Mouse (Mus musculus): ENCODE measurements around the gene P2rx7.

P2rx7 gene

GRCm38 (mm10) chr5:122695516-122695915 lies 51.8 kb downstream of the P2rx7 start:
- no peak for DNase-seq

GRCm38 (mm10) chr5:122698041-122698700 lies 54.5 kb downstream of the P2rx7 start:
- DNase-seq = peak in 1 of 2 experiments; percentile 67

GRCm38 (mm10) chr5:122698701-122699060 lies 55.0 kb downstream of the P2rx7 start:
- DNase-seq = no peak

GRCm38 (mm10) chr5:122700109-122700836 lies 56.6 kb downstream of the P2rx7 start:
- no peak for DNase-seq

GRCm38 (mm10) chr5:122700837-122701212 lies 57.1 kb downstream of the P2rx7 start:
- DNase-seq = peak in 1 of 2 experiments; percentile 29

- no peak for DNase-seq
These were observed 58.4 kb downstream of the P2rx7 start for GRCm38 (mm10) chr5:122702156-122702555.

GRCm38 (mm10) chr5:122703574-122703973 lies 59.9 kb downstream of the P2rx7 start:
- DNase-seq = no peak

GRCm38 (mm10) chr5:122704571-122704970 lies 60.9 kb downstream of the P2rx7 start:
- DNase-seq = no peak

GRCm38 (mm10) chr5:122705174-122705573 lies 61.5 kb downstream of the P2rx7 start:
- no peak for DNase-seq

GRCm38 (mm10) chr5:122706917-122707275 lies 63.2 kb downstream of the P2rx7 start:
- no peak for DNase-seq

GRCm38 (mm10) chr5:122707276-122708181 lies 63.8 kb downstream of the P2rx7 start, which contains the start of gene P2rx4:
TSS of gene P2rx4 (plus strand) at chr5:122707544.
- peak; percentile 91 to 92 for DNase-seq

- no peak for DNase-seq
These were observed 65.1 kb downstream of the P2rx7 start for GRCm38 (mm10) chr5:122708819-122709218.

GRCm38 (mm10) chr5:122715723-122716122 lies 72.0 kb downstream of the P2rx7 start:
- DNase-seq = no peak

GRCm38 (mm10) chr5:122716793-122717192 lies 73.1 kb downstream of the P2rx7 start:
- DNase-seq = no peak

GRCm38 (mm10) chr5:122718400-122718799 lies 74.7 kb downstream of the P2rx7 start:
- no peak for DNase-seq

- no peak for DNase-seq
These were observed 75.5 kb downstream of the P2rx7 start for GRCm38 (mm10) chr5:122719168-122719567.

- no peak for DNase-seq
These were observed 81.7 kb downstream of the P2rx7 start for GRCm38 (mm10) chr5:122725453-122725852.

- DNase-seq = peak; percentile 31 to 65
These were observed 82.4 kb downstream of the P2rx7 start for GRCm38 (mm10) chr5:122726068-122726467.

- no peak for DNase-seq
These were observed 82.9 kb downstream of the P2rx7 start for GRCm38 (mm10) chr5:122726595-122726994.

GRCm38 (mm10) chr5:122727096-122727495 lies 83.4 kb downstream of the P2rx7 start:
- DNase-seq = no peak

GRCm38 (mm10) chr5:122730776-122731175 lies 87.1 kb downstream of the P2rx7 start:
- DNase-seq = no peak

GRCm38 (mm10) chr5:122731321-122731720 lies 87.6 kb downstream of the P2rx7 start:
- DNase-seq = peak; percentile 69 to 71

- peak; percentile 37 to 51 for DNase-seq
These were observed 88.4 kb downstream of the P2rx7 start for GRCm38 (mm10) chr5:122731991-122732673.

All from lung, adult 18-20 months (tissue).